Mouse (Mus musculus) frontal cortex, postnatal 14 days (tissue): ENCODE results near the gene Hhatl.

Experiments used
- DNase-seq, 2 experiments: peaks; one replicate each; pipeline ENCODE4 v3.0.0; 2022; ENCODE audit warnings: low spot score in 2 of 2

Gene Hhatl

DNA sequence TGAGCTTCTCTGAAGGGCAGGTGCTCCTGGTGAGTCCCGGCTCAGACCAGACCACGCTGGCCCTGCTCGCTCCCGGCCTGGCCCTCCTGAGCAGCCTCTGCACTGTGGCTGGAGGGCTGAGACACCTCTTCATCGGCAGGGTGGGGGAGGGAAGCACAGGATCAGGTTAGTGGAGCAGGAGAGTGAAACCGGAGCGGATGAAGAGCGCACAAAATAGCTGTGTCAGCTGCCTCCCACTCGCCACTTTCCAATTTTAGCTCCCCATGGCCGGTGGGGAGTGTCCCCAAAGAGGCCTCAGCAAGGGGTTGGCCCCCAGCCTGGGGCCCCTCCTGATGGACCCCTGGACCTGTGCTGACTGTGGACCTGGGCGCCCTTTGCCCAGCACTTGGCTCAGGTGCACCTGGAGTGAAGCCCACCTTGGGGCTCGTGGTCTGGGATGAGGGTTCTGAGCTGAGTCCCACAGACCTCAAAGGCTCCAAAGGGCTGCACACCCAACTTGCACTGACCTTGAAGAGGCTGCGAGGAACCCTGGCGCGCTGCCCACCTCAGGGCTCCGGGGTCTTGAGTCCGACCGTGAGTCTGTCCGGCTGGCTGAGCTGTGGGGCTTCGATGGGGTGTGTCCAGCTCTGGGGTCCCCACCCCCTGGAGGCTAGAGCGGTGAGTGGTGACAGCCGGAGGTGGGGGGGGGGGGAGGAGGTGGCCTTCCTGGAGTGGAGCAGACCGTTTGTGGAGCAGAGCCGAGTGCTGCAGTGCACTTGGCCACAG lies at the start of gene Hhatl:
Hhatl (minus strand) TSS at position 751 of the 765 bp plus-strand sequence.
- DNase-seq = no peak

DNA sequence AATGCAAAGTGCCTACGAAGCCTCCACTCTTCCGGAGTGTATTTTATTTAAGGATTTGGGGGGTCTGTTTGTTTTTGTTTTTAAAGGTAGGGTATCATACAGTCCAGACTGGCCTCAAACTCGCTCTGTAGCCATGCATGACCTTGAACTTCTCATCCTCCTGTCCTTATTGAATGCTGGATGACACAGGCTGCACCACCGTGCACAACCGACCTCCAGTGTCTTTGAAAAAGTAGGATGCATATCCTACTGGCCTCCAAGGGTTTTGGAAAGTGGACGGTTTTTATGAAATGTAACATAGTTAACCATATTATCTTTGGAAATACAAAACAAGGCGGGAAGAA lies 47.3 kb upstream of the Hhatl start:
- no peak for DNase-seq

DNA sequence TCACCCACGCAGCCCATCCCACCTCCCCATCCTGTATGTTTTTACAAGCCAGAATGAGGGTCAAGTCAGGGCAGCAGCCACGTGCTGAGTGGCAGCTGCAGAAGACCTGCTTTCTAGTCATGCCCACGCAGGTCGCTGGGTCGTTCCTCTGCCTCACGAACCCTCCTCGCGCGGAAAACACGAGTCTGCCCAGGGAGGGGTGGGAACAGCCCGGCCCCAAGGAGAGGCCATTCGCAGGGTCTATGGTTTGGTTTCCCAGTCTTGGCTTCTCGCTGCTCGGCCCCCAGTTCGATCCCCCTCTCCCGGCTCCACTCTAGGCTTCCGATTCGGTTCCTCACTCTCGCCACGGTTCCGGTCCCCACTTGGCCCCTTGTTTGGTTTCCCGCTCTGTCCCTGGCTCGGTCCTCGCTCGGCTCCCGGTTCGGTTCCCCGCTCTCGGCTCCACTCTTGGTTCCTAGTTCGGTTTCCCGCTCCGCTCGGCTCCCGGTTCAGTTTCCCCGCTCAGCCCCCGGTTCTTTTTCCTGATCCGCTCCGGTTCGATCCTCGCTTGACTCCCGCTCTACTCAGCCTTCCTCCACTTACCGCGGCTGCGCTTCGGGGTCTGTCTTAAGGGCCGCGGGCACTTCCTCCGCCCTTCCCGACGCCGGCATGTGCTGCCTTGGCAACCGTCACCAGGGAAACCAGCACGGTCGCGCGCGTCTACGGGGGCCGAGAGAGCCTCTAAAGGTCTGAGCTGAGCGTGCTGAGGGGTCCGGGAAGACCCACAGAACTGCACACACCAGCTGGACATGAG lies 46.7 kb upstream of the Hhatl start, which contains the start of gene Ccdc13:
Ccdc13 (minus strand) TSS at position 633 of the 793 bp plus-strand sequence.
- peak; percentile 82 to 84 for DNase-seq

DNA sequence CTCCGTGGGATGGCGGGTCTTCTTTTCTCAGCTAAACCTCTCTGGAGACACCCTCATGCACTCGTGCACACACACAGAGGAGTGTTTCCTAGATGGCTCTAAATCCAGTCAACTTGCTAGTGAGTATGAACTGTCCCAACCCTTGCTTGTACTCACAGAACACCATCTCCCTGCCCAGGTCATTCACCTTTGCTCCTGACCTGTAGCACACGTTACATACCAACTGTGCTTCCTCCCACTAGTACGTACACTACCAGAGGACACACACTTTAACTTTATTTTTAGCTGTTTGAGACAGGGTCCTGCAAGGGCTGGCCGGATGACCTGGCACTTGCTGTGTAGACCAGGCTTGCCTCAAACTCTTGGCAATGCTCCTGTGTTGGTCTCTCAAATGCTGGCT lies 45.7 kb upstream of the Hhatl start:
- no peak for DNase-seq

DNA sequence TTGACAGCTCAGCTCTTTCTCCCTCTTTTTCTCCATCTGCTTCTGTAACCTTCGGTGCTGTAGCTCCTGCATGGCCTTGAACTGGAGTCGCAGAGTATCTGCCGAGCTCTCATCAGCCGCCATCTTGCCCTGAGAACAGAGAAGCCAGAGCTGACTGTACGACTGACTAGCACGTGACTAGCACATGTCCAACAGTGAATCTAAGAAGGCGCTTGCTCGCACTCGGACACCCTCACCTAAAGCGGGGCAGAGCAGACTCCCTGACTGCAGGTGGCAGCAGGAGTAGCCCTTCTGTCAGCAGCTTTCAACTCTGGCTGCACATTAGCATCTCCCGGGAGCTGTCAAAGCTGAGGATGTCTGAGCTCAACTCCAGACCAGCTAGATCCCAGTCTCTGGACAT lies 41.5 kb upstream of the Hhatl start:
- DNase-seq = no peak

DNA sequence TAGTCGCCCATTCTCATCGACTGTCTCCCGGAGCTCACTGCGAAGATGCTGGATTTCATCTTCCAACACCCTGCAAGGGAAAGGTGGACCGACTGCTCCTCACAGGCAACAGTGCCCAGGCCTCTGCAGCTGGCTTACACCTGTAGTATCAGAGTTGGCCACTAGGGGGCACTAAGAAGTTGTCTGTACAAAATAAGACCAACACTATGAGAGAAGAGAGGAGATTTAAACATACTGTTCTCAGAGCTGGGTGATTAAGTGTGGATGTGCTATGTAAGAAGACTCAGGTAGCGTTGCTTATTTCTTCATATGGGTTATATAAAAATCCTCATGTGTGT lies 38.6 kb upstream of the Hhatl start:
- DNase-seq = peak; percentile 64 to 82

DNA sequence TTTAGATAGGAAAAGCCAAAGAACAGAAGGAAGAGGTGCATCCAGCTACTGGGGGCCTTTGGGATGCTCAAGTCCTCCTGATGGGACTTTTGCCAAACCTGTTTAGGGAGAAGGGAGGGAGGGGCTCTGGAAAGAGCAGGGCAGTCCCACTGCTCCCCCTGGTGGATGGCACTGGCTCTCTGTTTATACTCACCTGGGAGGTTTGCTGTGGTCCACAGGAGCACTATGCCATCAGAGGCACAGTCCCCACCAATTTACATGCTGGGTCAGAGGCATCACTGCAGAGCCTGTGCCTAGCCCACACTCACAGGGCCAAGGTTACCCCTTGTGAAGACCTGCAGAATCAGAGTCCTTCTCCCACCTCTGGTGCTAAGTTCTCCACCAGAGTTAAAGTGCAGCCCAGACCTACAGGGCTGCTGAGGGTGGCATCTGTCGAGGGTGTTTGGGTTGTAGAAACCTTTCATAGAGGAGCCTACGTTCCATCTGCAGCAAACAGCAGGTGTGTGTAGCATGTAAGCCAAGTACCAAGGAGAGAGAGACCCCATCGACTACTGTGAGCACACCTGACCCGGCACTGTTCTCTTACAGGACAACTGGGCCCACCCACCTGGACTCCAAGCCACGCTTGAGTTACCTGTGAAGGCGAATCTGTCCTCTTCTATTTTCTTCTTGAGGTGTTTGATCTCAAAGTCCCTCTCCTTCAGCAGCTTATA lies 38.1 kb upstream of the Hhatl start:
- DNase-seq = no peak

DNA sequence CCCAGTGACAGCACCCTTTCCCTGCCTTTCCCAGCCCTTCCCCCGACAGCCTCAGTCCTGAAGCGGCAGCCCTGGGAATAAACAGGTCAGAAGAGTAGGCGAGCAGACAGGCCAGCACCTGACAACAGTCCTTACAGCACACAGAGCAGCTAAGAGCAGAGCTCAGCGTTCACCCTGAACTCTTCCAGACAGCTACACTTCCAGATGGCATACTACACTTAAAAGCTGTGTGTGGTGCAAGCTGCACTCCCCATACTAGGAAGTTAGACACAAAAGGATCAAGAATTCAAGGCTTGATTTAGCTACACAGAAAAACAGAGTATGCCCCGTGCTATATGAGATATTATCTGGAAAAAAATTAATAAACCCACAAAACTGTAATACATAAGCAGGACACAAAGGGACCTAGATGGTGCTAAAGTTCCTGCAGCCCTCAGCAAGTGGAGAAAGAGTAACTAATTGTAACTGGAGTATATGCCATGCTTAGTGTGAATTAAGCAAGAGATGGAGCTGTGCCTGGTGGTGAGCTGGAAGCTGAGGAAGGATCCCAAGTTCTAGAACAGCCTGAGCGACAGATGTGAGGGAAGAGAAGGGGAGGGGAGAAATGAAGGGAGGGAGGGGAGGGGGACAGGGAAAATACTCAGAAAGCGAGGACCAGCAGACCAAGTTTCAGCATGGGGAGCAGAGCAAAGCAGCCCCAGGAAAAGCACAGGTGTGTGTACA lies 37.1 kb upstream of the Hhatl start:
- no peak for DNase-seq

DNA sequence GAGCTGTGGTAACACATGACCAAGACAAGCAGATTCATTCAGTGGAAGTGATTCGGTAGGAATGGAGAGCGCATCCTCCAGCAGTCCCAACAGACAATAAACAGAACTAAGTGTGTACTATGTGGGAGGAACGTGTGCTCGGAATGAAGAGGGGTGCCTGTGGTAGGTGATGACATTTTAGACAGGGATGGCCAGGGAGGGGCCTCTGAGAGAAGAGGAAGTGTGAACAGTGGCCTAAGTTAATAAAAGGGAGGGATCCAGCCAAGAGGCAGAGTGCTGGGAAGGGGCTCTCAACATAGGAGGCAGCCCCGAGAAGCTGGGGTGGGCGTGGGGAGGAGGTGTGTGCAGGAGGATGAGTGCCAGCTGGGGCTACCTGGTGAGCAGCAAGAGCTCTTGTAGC lies 36.0 kb upstream of the Hhatl start:
- no peak for DNase-seq

DNA sequence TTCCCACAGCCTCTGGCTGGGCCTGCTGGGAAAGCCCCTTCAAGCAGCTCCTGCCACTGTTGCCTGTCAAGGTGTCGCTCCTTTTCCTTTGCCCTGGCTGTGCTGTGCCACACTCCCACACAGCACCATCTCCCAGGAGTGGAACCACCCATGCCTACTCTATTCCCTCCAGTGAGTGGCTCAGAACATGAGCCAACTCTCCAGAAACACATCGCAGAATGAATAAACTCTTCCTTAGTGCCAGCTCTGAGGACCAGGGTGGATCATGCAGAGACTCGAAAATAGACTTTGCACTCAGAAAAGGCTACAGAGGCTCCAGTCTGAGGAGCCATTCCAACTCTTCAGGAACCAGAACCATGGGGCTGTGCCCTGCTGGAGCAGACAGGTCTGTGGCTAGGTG lies 34.0 kb upstream of the Hhatl start:
- DNase-seq = no peak

DNA sequence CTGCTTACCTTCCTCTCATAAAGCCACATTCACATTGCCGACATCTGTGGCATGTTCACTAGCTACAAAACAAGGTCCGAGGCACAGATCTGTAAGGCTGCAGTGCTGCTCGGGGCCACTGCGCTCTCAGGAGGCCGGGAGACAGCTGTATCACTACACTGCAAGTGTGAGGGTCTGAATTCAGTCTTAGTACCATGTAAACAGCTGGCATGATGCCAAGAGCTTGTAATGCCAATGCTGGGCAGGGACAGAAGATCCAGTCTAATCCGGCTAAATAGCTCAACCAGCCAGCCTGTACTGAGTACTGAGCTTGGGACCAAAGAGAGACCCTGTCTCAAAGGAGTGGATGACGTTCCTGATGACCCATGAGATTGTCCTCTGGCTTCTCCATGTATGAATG lies 31.7 kb upstream of the Hhatl start:
- DNase-seq = no peak

DNA sequence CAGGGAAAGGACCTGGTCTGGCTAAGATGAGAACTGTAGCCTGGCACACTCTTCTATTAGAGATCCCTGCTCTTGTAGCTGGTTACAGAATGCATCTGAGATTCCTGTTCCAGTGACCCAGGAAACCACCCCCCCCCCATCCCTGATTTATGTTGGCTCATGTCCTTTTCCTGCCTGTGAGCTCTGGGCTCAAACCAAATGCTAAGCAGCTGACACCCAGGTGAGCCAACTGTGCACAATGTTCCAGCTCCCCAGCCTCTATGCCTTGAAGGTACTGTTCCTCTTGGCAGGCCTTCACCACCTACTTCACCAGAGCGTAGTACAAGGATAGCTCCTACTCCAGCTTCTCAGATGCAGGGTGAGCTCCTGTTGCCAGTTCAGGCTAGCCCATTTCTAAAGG lies 30.7 kb upstream of the Hhatl start:
- DNase-seq = no peak

DNA sequence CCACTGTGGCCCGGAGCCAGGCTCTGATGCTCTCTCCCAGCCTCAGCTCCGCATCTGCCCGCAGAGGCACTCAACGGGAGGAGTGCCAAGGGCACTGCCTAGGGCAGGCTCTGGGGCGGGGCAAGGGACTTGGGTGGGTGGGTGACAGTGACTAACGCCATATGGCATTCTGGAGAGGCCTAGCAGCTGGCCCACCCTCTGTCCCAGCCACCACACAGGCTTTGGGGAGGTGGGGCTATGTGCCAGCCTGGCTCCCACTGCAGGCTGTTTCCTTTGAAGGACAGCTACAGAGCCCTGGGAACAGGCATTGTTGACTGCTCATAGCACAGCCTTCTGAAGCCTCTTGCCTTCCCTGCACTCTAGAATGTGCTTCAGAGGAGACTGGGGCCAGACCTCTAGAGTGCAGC lies 30.3 kb upstream of the Hhatl start:
- no peak for DNase-seq

DNA sequence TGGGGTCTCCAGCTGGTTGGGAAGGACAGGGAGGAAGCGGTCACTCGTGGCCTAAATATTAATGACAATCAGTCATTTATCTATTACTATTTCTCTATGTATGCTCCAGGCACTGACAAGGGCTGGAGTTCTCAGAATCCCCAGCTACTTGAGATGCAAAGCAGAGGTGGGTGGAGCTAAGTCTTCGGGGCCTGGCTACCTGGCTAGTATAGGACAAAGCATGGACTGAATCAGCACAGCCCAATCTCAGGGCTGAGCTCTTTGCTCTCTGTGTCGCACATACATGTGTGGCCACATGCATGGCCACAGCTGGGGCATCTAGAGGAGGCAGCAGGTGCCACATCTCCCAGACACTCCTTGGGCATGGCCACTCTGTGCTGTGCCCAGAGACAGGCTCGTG lies 28.5 kb upstream of the Hhatl start:
- DNase-seq = no peak

DNA sequence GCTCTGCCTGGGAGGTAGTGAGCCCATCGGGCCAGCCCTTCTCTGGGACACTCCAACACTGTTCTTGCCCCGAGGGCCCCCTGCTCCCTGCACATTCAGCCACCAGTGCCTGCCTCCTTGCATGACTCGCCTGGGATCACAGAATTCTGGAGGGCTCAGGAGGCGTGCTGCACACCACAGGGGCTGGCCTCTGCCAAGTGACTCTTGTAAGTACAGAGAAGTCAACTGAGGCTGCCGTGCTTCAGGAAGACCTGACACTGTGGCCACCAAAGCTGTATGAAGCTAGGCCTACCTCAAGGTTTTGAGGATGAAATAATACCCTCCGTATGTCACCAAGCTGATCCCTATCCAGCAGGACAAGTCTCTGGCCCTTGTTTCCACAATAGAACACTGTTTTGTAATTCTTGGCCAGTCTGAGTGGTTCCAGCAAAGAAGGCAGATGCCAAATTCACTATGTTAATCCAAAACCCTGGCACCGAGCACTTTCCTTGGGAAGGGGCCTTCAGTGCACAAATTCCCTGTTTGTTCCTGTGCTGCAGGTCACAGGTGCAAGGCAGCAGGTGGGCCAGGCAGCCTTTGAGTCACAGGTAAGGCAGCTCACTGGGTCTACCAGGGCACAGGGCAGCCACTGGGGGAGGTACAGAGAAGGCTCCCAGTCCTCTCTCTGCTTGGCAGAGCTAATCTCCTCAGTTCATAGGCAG lies 27.6 kb upstream of the Hhatl start:
- DNase-seq = no peak

DNA sequence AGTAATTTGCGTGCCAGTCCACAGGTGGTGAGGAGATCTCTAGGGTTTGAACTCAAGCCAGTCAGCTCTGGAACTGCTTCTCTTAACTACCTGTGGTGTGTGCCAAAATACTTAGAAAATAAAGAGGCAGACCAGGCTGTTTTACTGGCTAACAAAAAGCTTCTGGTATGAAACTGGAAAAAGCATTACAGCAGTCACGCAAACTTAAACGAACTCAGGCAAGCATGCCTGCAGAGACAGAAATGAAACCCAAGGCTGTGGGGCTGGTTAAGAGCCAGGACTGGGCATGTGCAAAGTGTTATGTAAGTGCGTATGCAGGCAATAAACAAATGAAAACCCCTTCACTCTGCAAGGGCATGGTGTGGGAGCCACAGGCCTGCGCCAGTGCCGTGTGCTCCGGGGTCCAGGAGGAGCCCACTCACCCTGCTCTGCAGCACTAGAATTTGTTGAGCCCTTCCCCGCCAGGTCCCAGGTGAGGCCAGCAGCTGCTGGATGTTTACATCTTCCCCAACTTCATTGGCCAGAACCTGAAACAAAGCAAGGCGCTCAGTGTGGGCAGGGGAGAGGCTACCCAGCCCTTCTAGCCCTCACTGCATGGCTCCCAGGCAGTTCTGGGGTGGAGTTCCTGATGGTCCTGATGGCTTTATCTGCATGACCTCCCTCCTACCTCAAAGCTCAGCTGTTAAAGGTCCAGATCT lies 26.9 kb upstream of the Hhatl start:
- no peak for DNase-seq

DNA sequence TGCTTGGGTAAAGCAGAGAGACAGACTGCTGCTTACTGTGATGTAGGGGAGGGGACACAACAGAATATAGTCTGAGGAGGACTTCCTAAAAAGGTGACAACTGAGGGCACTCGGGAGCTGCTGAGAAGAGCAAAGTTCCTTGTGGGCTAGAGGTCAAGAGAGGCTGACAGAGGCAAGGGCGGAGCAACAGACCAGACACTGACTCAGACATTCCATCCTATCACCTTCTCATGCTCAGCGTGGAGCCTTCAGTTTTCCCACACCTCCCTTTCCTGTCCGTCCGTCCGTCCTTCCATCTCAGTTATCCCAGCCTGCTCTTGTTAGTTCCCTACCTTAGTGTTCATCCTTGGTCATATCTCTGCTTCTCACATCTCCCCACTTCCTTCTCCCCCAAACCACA lies 22.9 kb upstream of the Hhatl start:
- no peak for DNase-seq

DNA sequence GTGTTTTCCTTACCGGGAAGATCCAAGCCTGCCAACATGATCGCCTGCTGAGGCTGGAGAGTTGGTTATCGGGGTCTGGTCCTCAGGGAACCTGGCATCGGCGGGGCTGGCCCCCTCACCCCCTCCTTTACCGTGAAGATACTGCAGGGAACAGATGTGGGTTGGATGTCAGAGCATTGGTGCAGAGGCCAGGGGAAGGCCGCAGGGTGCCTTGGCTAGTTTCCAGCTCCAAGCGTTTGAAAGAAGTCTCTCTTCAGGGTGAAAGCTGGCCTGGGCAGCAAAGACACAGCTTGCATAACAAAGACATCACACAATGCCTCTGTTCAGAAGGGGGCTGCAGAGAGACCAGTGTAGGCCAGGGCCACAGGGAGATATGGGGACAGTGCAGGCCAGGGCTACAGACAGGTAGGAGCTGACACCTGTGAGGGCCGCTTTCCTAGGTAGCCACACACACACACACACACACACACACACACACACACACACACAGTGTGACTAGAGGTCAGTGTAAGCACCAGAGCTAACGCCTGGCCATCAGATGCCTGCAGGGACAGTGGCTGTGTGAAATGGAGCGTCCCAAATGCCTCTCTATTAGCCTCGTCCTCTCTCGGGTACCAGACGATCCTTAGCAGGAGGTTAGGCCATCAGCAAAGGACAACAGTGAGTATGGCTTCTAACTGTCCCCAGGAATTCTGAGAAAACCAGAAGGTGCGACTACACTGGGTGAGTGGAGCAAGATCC lies 17.9 kb upstream of the Hhatl start:
- peak; percentile 53 to 64 for DNase-seq

DNA sequence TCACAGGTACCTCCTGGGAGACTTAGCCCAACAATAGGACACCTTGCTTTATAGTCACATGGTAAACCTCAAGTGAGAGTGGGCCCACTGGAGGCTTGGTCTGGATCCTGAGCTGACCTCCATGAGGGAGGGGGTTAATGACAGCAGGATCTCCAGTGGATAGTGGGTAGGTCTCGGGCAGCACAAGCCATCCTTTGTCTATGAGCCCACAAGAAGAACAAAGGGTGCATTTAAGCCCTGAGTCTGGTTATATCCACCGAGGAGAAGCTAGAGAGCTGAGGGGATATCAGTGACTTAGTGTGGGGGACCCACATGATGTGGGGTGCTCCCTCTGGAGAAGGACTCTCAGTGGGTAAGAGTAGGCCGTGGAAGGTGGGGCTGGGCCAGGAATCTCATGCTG lies 16.2 kb upstream of the Hhatl start:
- DNase-seq = no peak

DNA sequence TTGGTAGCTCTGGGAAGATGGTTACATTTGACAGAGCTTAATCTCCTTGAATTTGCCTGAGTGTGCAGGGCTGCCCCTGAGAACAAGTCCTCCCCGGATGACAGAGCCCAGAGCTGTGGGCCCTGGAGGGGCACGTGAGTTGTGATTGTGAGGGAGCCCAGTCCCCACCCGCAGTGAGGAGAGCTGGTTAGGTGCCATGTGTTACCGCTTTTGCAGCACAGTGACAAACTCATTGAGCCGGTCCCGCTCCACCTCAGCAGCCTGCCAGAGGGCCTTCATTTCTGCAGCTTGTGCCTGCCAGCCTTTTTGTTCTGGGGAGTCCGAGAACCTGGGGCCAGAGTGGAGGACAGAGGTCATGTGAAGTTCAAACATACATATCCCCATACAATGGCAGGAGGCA lies 15.6 kb upstream of the Hhatl start:
- peak in 1 of 2 experiments; percentile 44 for DNase-seq
